Mouse (Mus musculus): ENCODE results near the gene Matn1. TPM values are rescaled to one million over a fixed set of nuclear protein-coding genes. Genes with fewer than 3 reads are reported as not detected.

Gene Matn1
- polyA plus RNA-seq, 1 experiment from 2014 or later = 0.06 TPM

- Histone ChIP-seq H3K36me3 (no peaks in the 10 kb centered on the region), H3K4me3 (replicated peaks) (no peak overlapping the region), H3K4me1 (replicated peaks) (0 out of 2 replicates have a peak, but pooled peaks cover 2% of the 10 kb centered on the region), H3K27ac (no peak overlapping the region), H3K9me3 (no peaks in the 10 kb centered on the region), H3K27me3 (replicated peaks) (no peaks in the 10 kb centered on the region), H3K4me2 (replicated peaks) (no peak overlapping the region), H3K9ac (no peak overlapping the region)
- no peak for ATAC-seq
- 55% methylated on average over 9 of the region's 9 CpGs for WGBS
Measured at GRCm38 (mm10) chr4:130919750-130920356, 24.3 kb upstream of the Matn1 start.

GRCm38 (mm10) chr4:130920951-130921693 lies 23.1 kb upstream of the Matn1 start:
- Histone ChIP-seq H3K27ac (no peak overlapping the region), H3K4me1 (replicated peaks) (0 out of 2 replicates have a peak, but pooled peaks cover 2% of the 10 kb centered on the region), H3K27me3 (replicated peaks) (no peaks in the 10 kb centered on the region), H3K4me3 (replicated peaks) (no peak overlapping the region), H3K9me3 (no peaks in the 10 kb centered on the region), H3K36me3 (no peaks in the 10 kb centered on the region), H3K9ac (no peak overlapping the region), H3K4me2 (replicated peaks) (no peak overlapping the region)
- 52% methylated on average over 12 of the region's 12 CpGs for WGBS
- ATAC-seq = no peak

GRCm38 (mm10) chr4:130921986-130922385 lies 22.2 kb upstream of the Matn1 start:
- Histone ChIP-seq H3K36me3 (no peaks in the 10 kb centered on the region), H3K4me3 (replicated peaks) (no peak overlapping the region), H3K4me1 (replicated peaks) (0 out of 2 replicates have a peak, but pooled peaks cover 2% of the 10 kb centered on the region), H3K9ac (no peak overlapping the region), H3K27me3 (replicated peaks) (no peaks in the 10 kb centered on the region), H3K27ac (no peak overlapping the region), H3K4me2 (replicated peaks) (no peak overlapping the region), H3K9me3 (no peaks in the 10 kb centered on the region)
- WGBS = 76% methylated on average over 10 of the region's 10 CpGs
- ATAC-seq = no peak

DNA sequence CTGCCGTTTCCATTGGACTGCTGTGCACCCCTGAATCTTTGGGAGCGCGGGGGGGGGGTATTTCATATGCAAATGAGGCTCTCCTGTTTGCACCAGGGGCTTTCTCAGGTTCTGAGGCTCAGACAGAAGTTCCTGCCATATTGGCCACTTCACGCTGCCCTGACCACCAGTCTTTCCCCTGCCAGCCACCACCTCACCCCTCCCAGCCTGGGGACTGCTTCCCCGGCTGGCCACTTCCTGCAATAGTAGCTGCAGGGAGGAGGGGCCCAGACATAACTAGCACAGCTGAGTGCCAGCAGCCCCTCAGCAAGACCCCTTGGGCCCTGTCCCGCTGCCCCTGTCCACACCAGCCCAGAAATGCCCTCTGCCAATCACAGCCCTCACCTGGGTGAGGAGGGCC lies 17.9 kb upstream of the Matn1 start:
- H3K9ac ChIP-seq = no peak overlapping the region
- H3K4me2 ChIP-seq (replicated peaks) = no peak overlapping the region
- no peaks in the 10 kb centered on the region for H3K36me3 ChIP-seq
- no peaks in the 10 kb centered on the region for H3K9me3 ChIP-seq
- no peaks in the 10 kb centered on the region for H3K4me1 ChIP-seq (replicated peaks)
- H3K27ac ChIP-seq = no peak overlapping the region
- H3K27me3 ChIP-seq (replicated peaks) = no peaks in the 10 kb centered on the region
- WGBS = 48% methylated on average over 6 of the region's 6 CpGs
- H3K4me3 ChIP-seq (replicated peaks) = no peak overlapping the region
- no peak for ATAC-seq

DNA sequence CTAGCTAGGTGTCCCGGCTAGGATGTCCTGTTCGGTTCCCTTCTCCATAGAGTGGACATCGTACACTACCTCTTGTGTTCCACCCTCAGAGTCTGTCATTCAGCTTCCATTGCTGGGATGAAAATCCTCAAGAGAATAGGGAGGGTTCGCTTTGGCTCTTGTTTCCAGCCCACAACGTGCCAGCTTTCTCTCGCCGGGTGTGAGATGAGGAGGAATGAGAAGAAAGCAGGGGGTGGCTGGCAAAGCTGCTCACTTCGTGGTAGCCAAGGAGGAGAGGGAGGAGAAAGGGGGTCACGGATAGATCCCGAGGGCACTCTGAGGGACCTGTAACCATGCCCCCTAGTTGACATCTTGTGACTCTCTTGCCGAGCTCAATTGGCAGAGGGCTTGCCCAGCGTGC lies 16.4 kb upstream of the Matn1 start:
- 84% methylated on average over 12 of the region's 12 CpGs for WGBS
- H3K4me3 ChIP-seq (replicated peaks) = no peak overlapping the region
- no peak overlapping the region for H3K27ac ChIP-seq
- ATAC-seq = no peak
- no peak overlapping the region for H3K4me2 ChIP-seq (replicated peaks)
- no peaks in the 10 kb centered on the region for H3K9me3 ChIP-seq
- no peaks in the 10 kb centered on the region for H3K4me1 ChIP-seq (replicated peaks)
- H3K27me3 ChIP-seq (replicated peaks) = no peaks in the 10 kb centered on the region
- no peaks in the 10 kb centered on the region for H3K36me3 ChIP-seq
- H3K9ac ChIP-seq = no peak overlapping the region

- H3K9me3 ChIP-seq = no peaks in the 10 kb centered on the region
- no peaks in the 10 kb centered on the region; the same call in 1 of the 2 replicates for H3K27me3 ChIP-seq (replicated peaks)
- no peaks in the 10 kb centered on the region for H3K36me3 ChIP-seq
- H3K4me3 ChIP-seq (replicated peaks) = no peak overlapping the region
- H3K27ac ChIP-seq = no peak overlapping the region
- 44% methylated on average over 14 of the region's 14 CpGs for WGBS
- H3K4me2 ChIP-seq (replicated peaks) = no peak overlapping the region
- no peak for ATAC-seq
- no peaks in the 10 kb centered on the region for H3K4me1 ChIP-seq (replicated peaks)
- H3K9ac ChIP-seq = no peak overlapping the region
Measured at GRCm38 (mm10) chr4:130942644-130943043, 1.5 kb upstream of the Matn1 start.

DNA sequence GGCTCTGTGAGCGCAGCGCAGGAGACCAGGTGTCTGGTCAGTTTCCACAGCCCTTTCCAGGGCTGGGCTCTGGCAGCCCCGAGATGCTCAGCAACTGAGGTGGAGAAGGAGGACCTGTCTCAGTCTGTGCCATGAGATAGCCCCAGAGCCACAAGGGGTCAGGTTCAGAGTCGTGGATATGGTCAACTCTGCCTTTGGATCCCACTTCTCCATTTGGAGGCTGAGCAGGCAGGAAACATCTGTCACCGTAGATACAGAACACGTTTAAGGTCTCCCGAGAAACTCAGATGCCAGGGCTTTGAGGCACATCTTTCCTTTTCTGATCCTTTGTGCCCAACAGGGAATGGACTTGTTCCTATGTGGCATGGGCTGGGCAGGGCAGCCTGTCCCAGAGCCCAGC lies 594 bp downstream of the Matn1 start:
- no peaks in the 10 kb centered on the region for H3K36me3 ChIP-seq
- H3K4me1 ChIP-seq (replicated peaks) = no peaks in the 10 kb centered on the region
- no peak overlapping the region for H3K4me2 ChIP-seq (replicated peaks)
- no peaks in the 10 kb centered on the region for H3K9me3 ChIP-seq
- no peak overlapping the region for H3K27ac ChIP-seq
- 66% methylated on average over 7 of the region's 7 CpGs for WGBS
- H3K4me3 ChIP-seq (replicated peaks) = no peak overlapping the region
- no peak overlapping the region for H3K9ac ChIP-seq
- no peak for ATAC-seq
- no peaks in the 10 kb centered on the region; the same call in 1 of the 2 replicates for H3K27me3 ChIP-seq (replicated peaks)

- no peak for ATAC-seq
- 23% methylated on average over 13 of the region's 13 CpGs for WGBS
- Histone ChIP-seq H3K4me3 (replicated peaks) (no peak overlapping the region), H3K36me3 (no peaks in the 10 kb centered on the region), H3K4me2 (replicated peaks) (no peak overlapping the region), H3K27ac (no peak overlapping the region), H3K9me3 (no peaks in the 10 kb centered on the region), H3K4me1 (replicated peaks) (no peaks in the 10 kb centered on the region), H3K9ac (no peak overlapping the region), H3K27me3 (replicated peaks) (no peaks in the 10 kb centered on the region; the same call in 1 of the 2 replicates)
Measured at GRCm38 (mm10) chr4:130947094-130947647, 3.0 kb downstream of the Matn1 start.

- no peak overlapping the region for H3K4me3 ChIP-seq (replicated peaks)
- WGBS = 81% methylated on average over 35 of the region's 35 CpGs
- no peaks in the 10 kb centered on the region for H3K9me3 ChIP-seq
- no peak overlapping the region for H3K4me2 ChIP-seq (replicated peaks)
- no peak overlapping the region for H3K9ac ChIP-seq
- H3K4me1 ChIP-seq (replicated peaks) = no peaks in the 10 kb centered on the region
- H3K27me3 ChIP-seq (replicated peaks) = no peaks in the 10 kb centered on the region
- no peak for ATAC-seq
- H3K27ac ChIP-seq = no peak overlapping the region
- no peaks in the 10 kb centered on the region for H3K36me3 ChIP-seq
Measured at GRCm38 (mm10) chr4:130949821-130950384, 5.7 kb downstream of the Matn1 start.

GRCm38 (mm10) chr4:130952531-130952930 lies 8.3 kb downstream of the Matn1 start:
- Histone ChIP-seq H3K9ac (no peak overlapping the region), H3K4me3 (replicated peaks) (no peak overlapping the region), H3K27me3 (replicated peaks) (no peaks in the 10 kb centered on the region), H3K9me3 (no peaks in the 10 kb centered on the region), H3K27ac (no peak overlapping the region), H3K4me1 (replicated peaks) (no peaks in the 10 kb centered on the region), H3K36me3 (no peaks in the 10 kb centered on the region), H3K4me2 (replicated peaks) (no peak overlapping the region)
- 33% methylated on average over 17 of the region's 17 CpGs for WGBS
- ATAC-seq = no peak

GRCm38 (mm10) chr4:130957156-130957555 lies 13.0 kb downstream of the Matn1 start:
- H3K27me3 ChIP-seq (replicated peaks) = no peaks in the 10 kb centered on the region; the same call in 1 of the 2 replicates
- H3K27ac ChIP-seq = no peak overlapping the region
- H3K9ac ChIP-seq = no peak overlapping the region
- no peak overlapping the region for H3K4me2 ChIP-seq (replicated peaks)
- H3K36me3 ChIP-seq = no peaks in the 10 kb centered on the region
- no peak overlapping the region for H3K4me3 ChIP-seq (replicated peaks)
- ATAC-seq = no peak
- 83% methylated on average over 10 of the region's 10 CpGs for WGBS
- no peaks in the 10 kb centered on the region for H3K4me1 ChIP-seq (replicated peaks)
- H3K9me3 ChIP-seq = no peaks in the 10 kb centered on the region

DNA sequence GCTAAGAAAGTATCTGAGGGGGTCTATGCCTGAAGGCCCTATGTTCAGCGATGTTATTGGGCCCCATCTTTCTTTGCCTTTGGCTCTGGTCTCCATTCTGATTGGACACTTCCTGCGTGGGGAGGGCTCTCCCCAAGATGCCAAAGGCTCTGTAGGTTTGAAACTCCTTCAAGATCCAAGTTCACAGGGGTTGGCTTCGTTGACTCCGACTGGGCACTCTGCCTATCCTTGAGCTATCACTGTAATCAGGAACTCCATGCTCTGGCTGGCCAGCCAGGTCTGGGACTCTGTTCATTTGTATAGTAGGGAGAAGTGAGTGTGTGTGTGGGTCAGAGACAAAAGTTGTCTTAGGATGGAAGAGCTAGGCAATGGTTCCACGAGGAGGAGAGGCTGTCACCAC lies 14.6 kb downstream of the Matn1 start:
- ATAC-seq = no peak

More for the DNA sequence above, 14.6 kb downstream of the Matn1 start:
- no peak overlapping the region for H3K9ac ChIP-seq
- no peaks in the 10 kb centered on the region for H3K4me1 ChIP-seq (replicated peaks)
- no peak overlapping the region for H3K4me2 ChIP-seq (replicated peaks)
- no peaks in the 10 kb centered on the region for H3K36me3 ChIP-seq
- no peaks in the 10 kb centered on the region for H3K9me3 ChIP-seq
- H3K4me3 ChIP-seq (replicated peaks) = no peak overlapping the region
- H3K27ac ChIP-seq = no peak overlapping the region
- no peaks in the 10 kb centered on the region; the same call in 1 of the 2 replicates for H3K27me3 ChIP-seq (replicated peaks)
- WGBS = 71% methylated on average over 5 of the region's 5 CpGs
